Mouse (Mus musculus): ENCODE measurements around the gene Mapk3. TPM values are rescaled to one million over a fixed set of nuclear protein-coding genes. Genes with fewer than 3 reads are reported as not detected.

Gene Mapk3
- total and polyA plus RNA-seq, 3 experiments, result 5.2 to 45.1 TPM; not detected in 1

- TF ChIP-seq ZKSCAN1 (IDR thresholded peaks at IDR 0.05; ENCODE audit: low read depth, low read length), result no peak
- no peak for TF ChIP-seq MYC (IDR thresholded peaks at IDR 0.05; ENCODE audit: low read depth, low read length)
- no peak for TF ChIP-seq POLR2A (IDR thresholded peaks at IDR 0.05; ENCODE audit: control insufficient read depth in 1 of 2, insufficient read depth in 1 of 2, low read depth in 1 of 2, low read length in 2 of 2, poor library complexity in 1 of 2)
- no peak for TF ChIP-seq SMC3 (IDR thresholded peaks at IDR 0.05; ENCODE audit: low read depth, low read length)
- TF ChIP-seq GATA1 (IDR thresholded peaks at IDR 0.05; ENCODE audit: low read depth, low read length), result no peak
- TF ChIP-seq NRF1 (IDR thresholded peaks at IDR 0.05; ENCODE audit: insufficient read depth, low read depth, low read length, poor library complexity, severe bottlenecking), result no peak
- no peak for TF ChIP-seq MYB (IDR thresholded peaks at IDR 0.05; ENCODE audit: low read depth, low read length)
- no peak for TF ChIP-seq POLR2AphosphoS2 (IDR thresholded peaks at IDR 0.05; ENCODE audit: low read length)
- TF ChIP-seq TBP (IDR thresholded peaks at IDR 0.05; ENCODE audit: low read depth, low read length), result no peak
- TF ChIP-seq MXI1 (IDR thresholded peaks at IDR 0.05; ENCODE audit: low read depth, low read length), result no peak
- H3K4me3 ChIP-seq (ENCODE audit: control insufficient read depth in 1 of 2, insufficient read depth in 1 of 2, low read depth in 2 of 2, low read length in 2 of 2), result no peak overlapping the region
- no peak overlapping the region for H3K9ac ChIP-seq (ENCODE audit: control insufficient read depth, low read depth, low read length, poor library complexity, severe bottlenecking)
- no peaks in the 10 kb centered on the region for H3K27me3 ChIP-seq (ENCODE audit: control insufficient read depth in 1 of 2, insufficient read depth in 2 of 2, low read length in 2 of 2)
- H3K4me1 ChIP-seq (ENCODE audit: control insufficient read depth in 1 of 2, insufficient read depth in 2 of 2, low read length in 2 of 2), result peaks cover 0 to 4% of the 10 kb centered on the region in 2 experiments; a peak in 2 of 4 replicates
- H3K9me3 ChIP-seq (replicated peaks; ENCODE audit: insufficient read depth, low read length), result no peaks in the 10 kb centered on the region
- DNase-seq (ENCODE audit: low read depth, low spot score), result no peak
- H3K79me2 ChIP-seq (ENCODE audit: control insufficient read depth, insufficient read depth, low read length, poor library complexity), result peaks cover 8% of the 10 kb centered on the region
- H3K36me3 ChIP-seq (ENCODE audit: control insufficient read depth in 1 of 2, insufficient read depth in 2 of 2, low read length in 2 of 2), result peaks cover 4 to 7% of the 10 kb centered on the region in 2 experiments; a peak in 2 of 4 replicates
- no peak overlapping the region for H3K27ac ChIP-seq (ENCODE audit: control insufficient read depth, low read depth, low read length)
Measured at GRCm38 (mm10) chr7:126786142-126786541, 26.7 kb downstream of the Mapk3 start.

- H3K9ac ChIP-seq (ENCODE audit: control insufficient read depth, low read depth, low read length, poor library complexity, severe bottlenecking), result no peak overlapping the region
Measured at GRCm38 (mm10) chr7:126789141-126789540, 29.7 kb downstream of the Mapk3 start.

GRCm38 (mm10) chr7:126791851-126792720, 32.7 kb downstream of the Mapk3 start, which contains the start of gene Ppp4c:
Ppp4c (minus strand) TSS chr7:126792496.
- H3K27me3 ChIP-seq (ENCODE audit: control insufficient read depth in 1 of 2, insufficient read depth in 2 of 2, low read length in 2 of 2), result no peaks in the 10 kb centered on the region
- H3K27ac ChIP-seq (ENCODE audit: control insufficient read depth, low read depth, low read length), result peak within 1 kb of the TSS; percentile 95
- peaks cover 28% of the 10 kb centered on the region for H3K79me2 ChIP-seq (ENCODE audit: control insufficient read depth, insufficient read depth, low read length, poor library complexity)
- H3K9me3 ChIP-seq (replicated peaks; ENCODE audit: insufficient read depth, low read length), result no peaks in the 10 kb centered on the region
- peaks cover 13 to 26% of the 10 kb centered on the region in 2 experiments for H3K36me3 ChIP-seq (ENCODE audit: control insufficient read depth in 1 of 2, insufficient read depth in 2 of 2, low read length in 2 of 2)
- H3K9ac ChIP-seq (ENCODE audit: control insufficient read depth, low read depth, low read length, poor library complexity, severe bottlenecking), result peak within 1 kb of the TSS; percentile 97
- H3K4me1 ChIP-seq (ENCODE audit: control insufficient read depth in 1 of 2, insufficient read depth in 2 of 2, low read length in 2 of 2), result peaks cover 0 to 19% of the 10 kb centered on the region in 2 experiments; a peak in 3 of 4 replicates
- peak within 1 kb of the TSS; percentile 86 to 96 for H3K4me3 ChIP-seq (ENCODE audit: control insufficient read depth in 1 of 2, insufficient read depth in 1 of 2, low read depth in 2 of 2, low read length in 2 of 2)
- peak; percentile 98 for DNase-seq (ENCODE audit: low read depth, low spot score)
- no peak for TF ChIP-seq ZC3H11A (IDR thresholded peaks at IDR 0.05; ENCODE audit: low read depth, low read length)
- no peak for TF ChIP-seq RCOR1 (IDR thresholded peaks at IDR 0.05; ENCODE audit: low read depth, low read length)
- TF ChIP-seq CHD1 (IDR thresholded peaks at IDR 0.05; ENCODE audit: low read depth, low read length), result no peak
- peak; percentile 78; the same call in 1 of the 2 replicates for TF ChIP-seq TBP (IDR thresholded peaks at IDR 0.05; ENCODE audit: low read depth, low read length)
- TF ChIP-seq ZMIZ1 (IDR thresholded peaks at IDR 0.05; ENCODE audit: low read depth, low read length), result peak; percentile 94
- peak; percentile 30; the same call in 1 of the 2 replicates for TF ChIP-seq TCF12 (IDR thresholded peaks at IDR 0.05; ENCODE audit: low read depth, low read length)
- TF ChIP-seq POLR2AphosphoS2 (IDR thresholded peaks at IDR 0.05; ENCODE audit: low read length), result peak; percentile 88
- TF ChIP-seq NELFE (IDR thresholded peaks at IDR 0.05; ENCODE audit: low read depth, low read length), result peak; percentile 84
- TF ChIP-seq CHD2 (IDR thresholded peaks at IDR 0.05; ENCODE audit: low read length), result peak; percentile 7; the same call in 1 of the 2 replicates
- TF ChIP-seq KAT2A (conservative IDR thresholded peaks at IDR 0.05; ENCODE audit: low read depth, low read length), result peak; percentile 79
- TF ChIP-seq BHLHE40 (IDR thresholded peaks at IDR 0.05; ENCODE audit: borderline replicate concordance, low read depth, low read length), result no peak
- TF ChIP-seq MAX (IDR thresholded peaks at IDR 0.05; ENCODE audit: low read length), result peak; percentile 43; the same call in 1 of the 2 replicates
- TF ChIP-seq POLR2AphosphoS5 (IDR thresholded peaks at IDR 0.05; ENCODE audit: borderline replicate concordance, low read depth, low read length), result peak; percentile 43; the same call in 1 of the 2 replicates
- peak; percentile 92 for TF ChIP-seq SIN3A (IDR thresholded peaks at IDR 0.05; ENCODE audit: low read length)
- TF ChIP-seq MYB (IDR thresholded peaks at IDR 0.05; ENCODE audit: low read depth, low read length), result no peak
- TF ChIP-seq SMC3 (IDR thresholded peaks at IDR 0.05; ENCODE audit: low read depth, low read length), result peak; percentile 16; the same call in 1 of the 2 replicates
- no peak for TF ChIP-seq USF1 (IDR thresholded peaks at IDR 0.05; ENCODE audit: low read depth, low read length)

More at GRCm38 (mm10) chr7:126789141-126789540, 29.7 kb downstream of the Mapk3 start:
- H3K4me3 ChIP-seq (ENCODE audit: control insufficient read depth in 1 of 2, insufficient read depth in 1 of 2, low read depth in 2 of 2, low read length in 2 of 2), result no peak overlapping the region
- H3K27ac ChIP-seq (ENCODE audit: control insufficient read depth, low read depth, low read length), result no peak overlapping the region
- no peak for TF ChIP-seq BHLHE40 (IDR thresholded peaks at IDR 0.05; ENCODE audit: borderline replicate concordance, low read depth, low read length)
- TF ChIP-seq MAX (IDR thresholded peaks at IDR 0.05; ENCODE audit: low read length), result no peak
- no peak for TF ChIP-seq GATA1 (IDR thresholded peaks at IDR 0.05; ENCODE audit: low read depth, low read length)
- no peaks in the 10 kb centered on the region for H3K27me3 ChIP-seq (ENCODE audit: control insufficient read depth in 1 of 2, insufficient read depth in 2 of 2, low read length in 2 of 2)
- peaks cover 0 to 9% of the 10 kb centered on the region in 2 experiments; a peak in 2 of 4 replicates for H3K4me1 ChIP-seq (ENCODE audit: control insufficient read depth in 1 of 2, insufficient read depth in 2 of 2, low read length in 2 of 2)
- DNase-seq (ENCODE audit: low read depth, low spot score), result no peak
- peaks cover 17% of the 10 kb centered on the region for H3K79me2 ChIP-seq (ENCODE audit: control insufficient read depth, insufficient read depth, low read length, poor library complexity)
- peaks cover 7 to 9% of the 10 kb centered on the region in 2 experiments; a peak in 2 of 4 replicates for H3K36me3 ChIP-seq (ENCODE audit: control insufficient read depth in 1 of 2, insufficient read depth in 2 of 2, low read length in 2 of 2)
- no peaks in the 10 kb centered on the region for H3K9me3 ChIP-seq (replicated peaks; ENCODE audit: insufficient read depth, low read length)

Data from MEL (cell line).